In the genomic region with DNA sequence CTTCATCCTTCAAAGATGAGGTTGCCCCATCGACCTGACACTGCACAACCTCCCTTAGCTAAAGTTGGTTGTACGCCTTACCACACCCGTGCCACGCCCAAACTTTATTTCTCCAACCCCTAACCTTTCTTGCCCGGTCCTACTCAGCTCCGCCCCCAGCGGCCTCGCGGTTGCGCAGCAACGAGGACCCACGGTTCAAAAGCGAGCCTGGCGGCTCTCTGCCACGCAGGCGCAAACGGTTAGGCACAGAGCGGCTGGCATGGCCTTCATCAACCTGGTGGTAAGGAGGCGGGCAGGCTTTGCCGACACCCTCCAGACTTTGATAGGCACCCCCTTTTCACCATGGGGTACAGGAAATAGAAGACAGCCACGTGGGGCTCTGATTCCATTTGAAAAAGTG, we compare ENCODE assay signal across 8 mouse cellular contexts. TPM values are rescaled to one million over a fixed set of nuclear protein-coding genes. Genes with fewer than 3 reads are reported as not detected.
DNase-seq lines count a peak whose midpoint lies in the region; ATAC-seq lines count a peak whose summit lies in the region.

Gene Gtf2a1l, plus strand, starts transcription at position 209 of the 400 bp plus-strand sequence.

- intact Hi-C loops in heart, postnatal 10 days (cut with DNase I): no loop called here

- no peak for ATAC-seq in erythroblast, adult 5-6 weeks (replicated peaks; ENCODE audit: low FRiP score, poor library complexity, severe bottlenecking)

- DNase-seq in left cerebral cortex, adult 18-20 months (ENCODE audit: low spot score in 2 of 2): peak; percentile 55 to 77
- DNase-seq in left cerebral cortex, adult 11 months (ENCODE audit: low spot score): no peak
- peak; percentile 24 to 49 for DNase-seq in cerebellum, postnatal 36 days
- peak; percentile 18 to 36 for DNase-seq in heart, postnatal 10 days
- DNase-seq in layer of hippocampus, adult 8-10 months (ENCODE audit: low spot score in 2 of 2): peak; percentile 48 to 56
- peak; percentile 12 for DNase-seq in lung, postnatal 25 days (ENCODE audit: low spot score)
- DNase-seq in right cerebral cortex, adult 18-20 months: peak; percentile 65

RNA-seq across cellular contexts. Expression of gene Gtf2a1l, which starts in this region (rescaled TPM):
- total RNA-seq in left cerebral cortex, adult 18-20 months (2021): under 1 TPM; 0.47 to 0.63 TPM
- not detected for total RNA-seq in heart, postnatal 10 days (2021)
- total RNA-seq in layer of hippocampus, adult 8-10 months (2022): under 1 TPM in 1 of 4 experiments, not detected in 3; 0.34 TPM
- not detected in 2 replicates for total RNA-seq in erythroblast, adult 5-6 weeks (2015; ENCODE audit: low replicate concordance)
- not detected in 2 replicates for total RNA-seq in erythroblast, adult 5-6 weeks (2017; ENCODE audit: low replicate concordance)

Comparison
In these comparisons a context has a peak if more than half of its experiments do, and no peak if none do; other contexts are left out.
1. Peak in DNase-seq in left cerebral cortex, adult 18-20 months; RNA of the gene not detected or under 1 TPM.
2. Peak in DNase-seq in heart, postnatal 10 days; RNA of the gene not detected or under 1 TPM.
3. Peak in DNase-seq in layer of hippocampus, adult 8-10 months; RNA of the gene not detected or under 1 TPM.